Mouse (Mus musculus) spleen, adult 2 months (tissue): Measurements from ENCODE around the gene Magi1. TPM values are rescaled to one million over a fixed set of nuclear protein-coding genes. Genes with fewer than 3 reads are reported as not detected.

Source experiments
- DNase-seq, 2 experiments: peaks; one replicate each; pipeline versions ENCODE4 v3.0.0 to v3.0.0-alpha.2; 2012 to 2021; ENCODE audit warnings: low spot score in 2 of 2, low read depth in 1 of 2
- H3K27ac ChIP-seq: fragments of 200-500 bp; 2 replicates; pipeline ENCODE4 v1.5.1; 2012; ENCODE audit warnings: low read length, inconsistent platforms; ENCODE audit not compliant: insufficient read depth
- H3K27me3 ChIP-seq: fragments of 200-500 bp; 2 replicates; pipeline ENCODE4 v1.6.1; 2012; ENCODE audit warnings: mild to moderate bottlenecking, moderate library complexity, low read length, inconsistent platforms; ENCODE audit not compliant: control insufficient read depth, insufficient read depth
- H3K36me3 ChIP-seq: fragments of 200-500 bp; 2 replicates; pipeline ENCODE4 v1.6.1; 2012; ENCODE audit warnings: mild to moderate bottlenecking, low read length, inconsistent platforms; ENCODE audit not compliant: control insufficient read depth, insufficient read depth
- H3K4me1 ChIP-seq: fragments of 200-500 bp; 2 replicates; pipeline ENCODE4 v1.6.1; 2011; ENCODE audit warnings: inconsistent platforms; ENCODE audit not compliant: control insufficient read depth, insufficient read depth, insufficient read length
- H3K4me3 ChIP-seq: fragments of 200-500 bp; 2 replicates; pipeline ENCODE4 v1.5.1; 2011; ENCODE audit warnings: mild to moderate bottlenecking, inconsistent platforms; ENCODE audit not compliant: insufficient read depth, insufficient read length; ENCODE audit errors: extremely low read depth
- CTCF ChIP-seq: fragments of 200-500 bp; IDR thresholded peaks from 2 replicates; pipeline ENCODE4 v1.5.1; 2011; ENCODE audit warnings: mild to moderate bottlenecking, inconsistent platforms; ENCODE audit not compliant: insufficient read depth, insufficient read length, insufficient replicate concordance; ENCODE audit errors: extremely low read depth
- POLR2A ChIP-seq: fragments of 200-500 bp; IDR thresholded peaks from 2 replicates; pipeline ENCODE4 v1.6.1; 2011; ENCODE audit warnings: low read depth, low read length, inconsistent platforms
- WGBS: fragments of 180-500 bp; shearing (Covaris S2); methylation state at CpG from one replicate; pipeline ENCODE4 v1.1.7; 2018; 5-methylcytosine and 5-hydroxymethylcytosine counted together
- polyA plus RNA-seq: library from polyadenylated mRNA; depleted of rRNA; stranded (reverse); fragments of >200 nt; gene quantifications from 2 replicates; pipeline ENCODE4 v1.2.3, GENCODE M21; 2012

Magi1 gene
- polyA plus RNA-seq, 1 experiment: 1.6 TPM

DNA sequence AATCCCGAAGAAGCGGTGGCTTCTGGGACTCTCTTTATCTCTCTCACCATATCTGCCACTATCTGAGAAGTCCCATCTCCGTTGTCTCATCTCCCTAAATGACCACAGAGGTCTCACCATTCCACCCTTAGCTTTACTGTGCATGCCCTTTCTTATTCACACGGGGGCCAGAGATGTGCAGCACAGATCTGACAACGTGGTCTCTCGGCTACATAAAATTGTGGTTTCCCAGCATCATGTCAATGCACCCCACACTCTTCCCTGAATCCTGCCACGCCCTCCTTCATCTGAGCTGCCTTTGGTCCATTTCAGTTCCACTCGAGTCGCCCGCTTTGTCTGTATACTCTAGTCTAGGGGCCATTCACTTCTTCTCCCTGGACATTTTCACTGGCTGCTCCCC, 557.6 kb downstream of the Magi1 start:
- no peak for DNase-seq
- 88% methylated on average over 10 of the region's 10 CpGs for WGBS
- TF ChIP-seq CTCF (no peak), POLR2A (no peak)
- Histone ChIP-seq H3K4me3 (no peak overlapping the region), H3K27me3 (no peaks in the 10 kb centered on the region), H3K27ac (no peak overlapping the region), H3K4me1 (no peaks in the 10 kb centered on the region), H3K36me3 (no peaks in the 10 kb centered on the region)

DNA sequence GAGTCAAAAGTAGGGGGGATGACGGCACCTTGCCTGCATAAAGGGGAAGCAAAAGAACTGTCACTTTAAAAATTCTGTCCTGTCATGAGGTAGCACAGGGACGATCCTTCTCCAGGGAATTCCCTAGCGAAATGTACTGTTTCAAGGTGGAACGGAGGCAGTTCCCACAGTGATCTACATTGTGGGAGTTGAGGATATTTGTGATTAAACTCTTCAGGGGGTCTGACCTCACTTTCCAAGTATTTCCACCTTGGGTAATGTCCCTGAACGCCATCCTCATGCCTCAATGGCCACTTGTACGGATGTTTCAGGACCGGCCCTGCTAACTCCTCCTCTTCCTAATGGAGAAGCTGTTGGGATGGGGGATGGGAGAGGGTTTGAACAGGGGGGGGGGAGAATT, 559.0 kb downstream of the Magi1 start:
- WGBS: 89% methylated on average over 7 of the region's 7 CpGs
- no peak overlapping the region for H3K4me3 ChIP-seq
- no peaks in the 10 kb centered on the region for H3K27me3 ChIP-seq
- H3K4me1 ChIP-seq: no peaks in the 10 kb centered on the region
- H3K27ac ChIP-seq: no peak overlapping the region
- TF ChIP-seq CTCF (no peak), POLR2A (no peak)
- no peaks in the 10 kb centered on the region for H3K36me3 ChIP-seq
- DNase-seq: no peak

DNA sequence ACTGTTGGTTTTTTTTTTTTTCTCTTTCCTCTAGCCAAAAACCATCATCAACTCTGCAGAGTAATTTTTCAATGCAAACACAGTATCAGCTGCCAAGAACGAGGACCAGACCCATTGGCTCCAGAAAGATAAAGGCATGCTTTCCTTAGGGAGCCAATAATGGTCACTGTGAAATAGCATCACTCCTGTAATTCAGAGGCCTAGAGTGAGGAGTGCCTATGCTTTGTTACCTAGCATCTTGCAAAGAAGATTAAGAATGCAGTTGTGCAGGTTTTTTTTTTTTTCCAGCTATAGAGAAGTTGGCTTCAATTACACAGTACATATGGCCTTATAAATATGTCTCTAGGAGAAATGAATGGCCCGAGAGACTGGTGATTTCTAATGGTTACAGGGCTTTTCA, 560.5 kb downstream of the Magi1 start:
- Histone ChIP-seq H3K4me3 (no peak overlapping the region), H3K27ac (no peak overlapping the region), H3K27me3 (no peaks in the 10 kb centered on the region), H3K36me3 (no peaks in the 10 kb centered on the region), H3K4me1 (no peaks in the 10 kb centered on the region)
- WGBS: 83% methylated on average over 2 of the region's 2 CpGs
- DNase-seq: no peak
- no peak for TF ChIP-seq CTCF
- TF ChIP-seq POLR2A: no peak

DNA sequence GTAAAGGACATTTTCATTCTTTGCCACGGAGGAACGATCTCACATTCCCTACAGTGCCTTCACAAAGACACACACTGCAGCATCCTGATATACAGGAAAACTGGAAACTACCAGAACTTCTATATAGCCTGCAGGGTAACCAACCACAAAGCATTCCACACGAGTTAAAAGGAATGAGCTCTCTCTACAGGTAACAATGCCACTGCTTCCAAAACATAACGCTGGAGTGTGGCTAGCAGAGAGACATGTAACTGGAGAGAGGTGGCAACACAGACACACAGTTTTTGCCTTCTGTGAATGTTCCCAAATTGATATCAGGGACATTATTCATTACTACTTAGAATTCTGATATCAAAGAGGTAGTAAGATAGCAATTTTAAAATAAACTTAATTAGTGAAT, 564.2 kb downstream of the Magi1 start:
- TF ChIP-seq POLR2A: no peak
- TF ChIP-seq CTCF: no peak
- Histone ChIP-seq H3K4me1 (no peaks in the 10 kb centered on the region), H3K4me3 (no peak overlapping the region), H3K27me3 (no peaks in the 10 kb centered on the region), H3K36me3 (no peaks in the 10 kb centered on the region), H3K27ac (no peak overlapping the region)
- DNase-seq: no peak
- 78% methylated on average over 4 of the region's 4 CpGs for WGBS

DNA sequence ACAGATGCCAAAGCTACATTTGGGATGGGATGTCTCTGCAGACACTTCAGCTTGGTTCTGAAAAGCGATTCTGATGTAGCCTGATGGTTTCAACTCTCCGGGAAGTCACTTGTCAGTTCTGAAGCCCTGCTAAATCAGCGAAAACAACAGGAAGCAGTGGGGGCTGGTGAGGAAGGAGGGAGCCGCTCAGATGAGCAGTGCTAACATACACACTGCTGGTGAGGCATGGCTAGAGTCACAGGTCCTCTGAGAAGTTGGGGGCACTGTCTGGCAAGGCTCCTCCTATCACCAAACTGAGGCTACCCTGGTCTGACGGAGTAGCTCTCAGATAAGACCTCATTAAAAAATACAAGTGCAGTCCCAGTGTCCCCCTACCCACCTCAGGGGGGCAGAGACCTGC, 565.3 kb downstream of the Magi1 start:
- DNase-seq: no peak
- WGBS: 6% methylated on average over 5 of the region's 5 CpGs

DNA sequence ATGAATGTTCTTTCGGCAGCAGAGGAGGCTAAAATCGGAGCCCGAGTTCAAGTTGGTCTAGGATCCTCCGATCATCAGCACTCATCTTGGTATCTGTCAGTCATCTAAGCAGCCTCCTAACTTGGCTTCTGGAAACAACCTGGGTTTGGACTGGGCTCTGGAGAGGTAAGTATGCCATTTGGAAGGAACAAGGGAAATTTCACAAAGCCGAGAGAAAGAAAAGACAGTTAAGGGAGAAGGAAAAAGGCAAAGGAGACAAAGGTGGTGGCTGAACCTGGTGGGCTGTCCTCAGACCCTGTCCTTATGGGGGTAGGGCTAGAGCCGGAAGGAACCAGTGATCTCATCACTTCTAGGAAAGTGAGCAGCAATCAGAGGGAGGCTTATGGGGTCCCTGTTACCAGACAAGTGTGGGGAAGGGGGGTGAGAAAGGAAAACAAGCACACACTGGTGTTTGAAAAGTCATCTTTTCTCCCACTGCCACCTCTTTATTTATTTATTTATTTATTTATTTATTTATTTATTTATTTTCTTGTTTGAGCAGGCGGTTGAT, 565.8 kb downstream of the Magi1 start:
- H3K4me3 ChIP-seq: no peak overlapping the region
- H3K27ac ChIP-seq: no peak overlapping the region
- TF ChIP-seq CTCF (no peak), POLR2A (no peak)
- no peaks in the 10 kb centered on the region for H3K4me1 ChIP-seq
- 32% methylated on average over 7 of the region's 7 CpGs for WGBS
- H3K27me3 ChIP-seq: no peaks in the 10 kb centered on the region
- H3K36me3 ChIP-seq: no peaks in the 10 kb centered on the region
- no peak for DNase-seq

More for the DNA sequence above, 565.3 kb downstream of the Magi1 start:
- Histone ChIP-seq H3K4me1 (no peaks in the 10 kb centered on the region), H3K4me3 (no peak overlapping the region), H3K36me3 (no peaks in the 10 kb centered on the region), H3K27me3 (no peaks in the 10 kb centered on the region), H3K27ac (no peak overlapping the region)
- TF ChIP-seq CTCF (no peak), POLR2A (no peak)

DNA sequence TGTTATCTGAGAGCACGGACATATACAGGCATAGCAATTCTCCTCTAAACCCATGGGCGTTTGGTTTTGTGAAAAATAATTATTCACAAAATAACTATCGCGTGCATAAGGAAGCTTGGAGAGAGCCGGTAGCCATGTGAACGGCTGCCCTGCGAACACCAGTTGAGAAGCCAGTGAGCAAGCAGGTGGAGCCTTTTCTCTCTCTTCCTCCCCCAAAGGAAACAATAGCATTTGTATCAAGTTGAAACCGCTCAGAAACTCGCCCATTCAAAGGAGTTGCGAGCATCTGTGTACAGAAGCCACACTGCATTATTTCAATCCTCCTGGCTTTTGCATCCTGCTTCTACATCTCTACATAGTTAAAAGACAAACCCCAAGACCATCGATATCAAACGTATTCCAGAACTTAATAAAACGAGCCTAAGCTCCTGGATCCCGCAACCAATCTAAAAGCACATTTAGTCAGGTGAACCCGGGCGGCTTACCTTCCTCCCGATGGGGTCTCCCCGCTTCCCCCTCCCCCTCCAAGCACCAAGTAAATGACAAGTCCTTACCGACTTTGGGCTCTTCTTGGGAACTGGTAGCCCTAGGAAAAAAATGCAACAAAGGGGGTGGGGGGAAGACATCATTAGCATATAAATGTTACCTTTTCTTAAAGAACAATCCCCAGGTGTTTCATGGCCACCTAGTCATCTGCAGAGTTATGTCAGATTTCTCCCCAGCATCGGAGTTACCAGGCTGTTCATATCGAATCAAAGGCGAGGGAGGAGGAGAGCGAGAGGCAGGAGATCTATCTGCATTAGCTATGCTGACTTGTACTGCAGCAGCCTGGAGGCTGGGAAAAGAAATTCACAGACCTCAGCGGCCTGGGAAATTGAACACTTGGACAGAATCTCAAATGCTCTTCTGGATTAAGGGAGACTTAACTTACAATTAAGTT, 566.8 kb downstream of the Magi1 start:
- no peaks in the 10 kb centered on the region for H3K36me3 ChIP-seq
- 7% methylated on average over 24 of the region's 24 CpGs for WGBS
- H3K4me3 ChIP-seq: no peak overlapping the region
- DNase-seq: no peak
- no peak overlapping the region for H3K27ac ChIP-seq
- H3K4me1 ChIP-seq: no peaks in the 10 kb centered on the region
- TF ChIP-seq POLR2A (no peak), CTCF (no peak)
- H3K27me3 ChIP-seq: no peaks in the 10 kb centered on the region
